Mouse (Mus musculus) E14TG2a.4 (cell line): ENCODE results near the gene Calcrl.

Experiments
- H3K27me3 ChIP-seq: 2 replicates; pipeline ENCODE4 v1.6.1; 2014; ENCODE audit warnings: low read length, control low read depth; ENCODE audit not compliant: insufficient read depth
- H3K36me3 ChIP-seq: 2 replicates; pipeline ENCODE4 v1.6.1; 2014; ENCODE audit warnings: low read length, control low read depth; ENCODE audit not compliant: insufficient read depth
- H3K4me1 ChIP-seq: replicated peaks from 2 replicates; pipeline ENCODE4 v1.6.1; 2014; ENCODE audit warnings: low read depth, low read length, control low read depth
- H3K4me3 ChIP-seq: replicated peaks from 2 replicates; pipeline ENCODE4 v1.5.1; 2014; ENCODE audit warnings: mild to moderate bottlenecking, low read length
- H3K9me3 ChIP-seq: 2 replicates; pipeline ENCODE4 v1.6.1; 2014; ENCODE audit warnings: low read length, control low read depth
- CTCF ChIP-seq: conservative IDR thresholded peaks from 2 replicates; pipeline ENCODE4 v1.5.1; 2014; ENCODE audit warnings: low read length
- NANOG ChIP-seq: IDR thresholded peaks from 2 replicates; pipeline ENCODE4 v1.6.1; 2014; ENCODE audit warnings: borderline replicate concordance, low read length, mixed read lengths
- POU5F1 ChIP-seq: IDR thresholded peaks from 2 replicates; pipeline ENCODE4 v1.6.1; 2014; ENCODE audit warnings: low read length, borderline replicate concordance

Calcrl gene

DNA sequence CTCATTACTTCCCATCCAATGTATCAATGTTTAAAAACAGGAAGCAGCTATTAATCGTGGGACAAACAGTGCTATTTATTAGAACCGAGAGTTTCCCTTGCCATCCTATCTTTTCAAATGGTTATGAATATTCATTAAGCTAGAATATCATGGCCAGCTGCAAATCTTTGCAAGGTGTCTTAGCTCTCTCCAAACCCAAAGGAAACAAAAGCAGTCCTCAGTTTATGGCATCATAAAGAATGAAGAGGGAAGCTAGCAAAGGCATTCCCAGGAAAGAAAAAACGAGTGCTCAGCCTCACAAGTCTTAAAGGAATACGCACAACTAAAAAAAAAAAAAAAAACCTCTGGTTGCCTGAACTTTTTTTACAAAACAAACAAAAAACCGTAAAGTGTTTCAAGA lies 128.7 kb downstream of the Calcrl start:
- Histone ChIP-seq H3K4me1 (no peaks in the 10 kb centered on the region), H3K27me3 (no peaks in the 10 kb centered on the region), H3K4me3 (no peak overlapping the region), H3K36me3 (no peaks in the 10 kb centered on the region), H3K9me3 (no peaks in the 10 kb centered on the region)
- TF ChIP-seq NANOG (no peak), POU5F1 (no peak), CTCF (no peak)

DNA sequence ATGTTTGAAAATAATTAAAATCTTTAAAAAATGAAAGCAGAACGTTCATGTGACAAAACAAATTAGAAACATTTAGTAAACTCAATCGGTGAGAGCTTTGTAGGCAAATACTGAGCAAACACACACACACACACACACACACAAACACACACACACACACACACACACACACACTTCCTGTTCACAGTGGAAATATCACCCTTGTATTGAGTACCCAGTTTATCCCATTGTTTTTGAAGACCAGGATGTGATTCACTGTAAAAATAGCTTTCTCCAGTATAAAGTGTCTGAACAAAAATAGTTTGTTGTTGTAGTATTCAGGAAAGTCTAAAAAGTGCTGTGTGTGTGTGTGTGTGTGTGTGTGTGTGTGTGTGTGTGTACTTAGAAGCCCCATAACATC lies 130.1 kb downstream of the Calcrl start:
- no peak for TF ChIP-seq CTCF
- no peak for TF ChIP-seq NANOG
- TF ChIP-seq POU5F1 = no peak
- Histone ChIP-seq H3K4me3 (no peak overlapping the region), H3K4me1 (no peaks in the 10 kb centered on the region), H3K27me3 (no peaks in the 10 kb centered on the region), H3K9me3 (no peaks in the 10 kb centered on the region), H3K36me3 (no peaks in the 10 kb centered on the region)

DNA sequence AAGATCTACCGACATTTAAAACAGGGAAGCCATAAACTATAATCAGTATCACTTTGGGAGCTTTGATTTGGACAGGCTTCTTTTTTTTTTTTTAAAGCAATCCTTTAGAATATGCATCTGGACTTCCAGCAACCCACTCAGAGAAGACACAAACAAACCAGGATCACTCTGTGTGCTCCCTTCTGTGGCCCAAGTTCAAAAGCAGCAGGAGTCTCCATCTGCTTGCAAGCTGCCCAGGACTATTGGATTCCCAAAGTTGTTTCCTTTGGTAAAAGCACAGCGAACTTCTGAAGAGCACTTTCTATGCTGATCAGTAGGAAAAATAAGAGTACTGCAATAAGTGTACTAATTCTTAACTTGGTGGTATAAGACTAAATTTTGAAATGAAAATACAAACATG lies 130.6 kb downstream of the Calcrl start:
- no peaks in the 10 kb centered on the region for H3K27me3 ChIP-seq
- TF ChIP-seq CTCF (no peak), POU5F1 (no peak), NANOG (no peak)
- H3K4me1 ChIP-seq = no peaks in the 10 kb centered on the region
- H3K9me3 ChIP-seq = no peaks in the 10 kb centered on the region
- no peaks in the 10 kb centered on the region for H3K36me3 ChIP-seq
- H3K4me3 ChIP-seq = no peak overlapping the region

DNA sequence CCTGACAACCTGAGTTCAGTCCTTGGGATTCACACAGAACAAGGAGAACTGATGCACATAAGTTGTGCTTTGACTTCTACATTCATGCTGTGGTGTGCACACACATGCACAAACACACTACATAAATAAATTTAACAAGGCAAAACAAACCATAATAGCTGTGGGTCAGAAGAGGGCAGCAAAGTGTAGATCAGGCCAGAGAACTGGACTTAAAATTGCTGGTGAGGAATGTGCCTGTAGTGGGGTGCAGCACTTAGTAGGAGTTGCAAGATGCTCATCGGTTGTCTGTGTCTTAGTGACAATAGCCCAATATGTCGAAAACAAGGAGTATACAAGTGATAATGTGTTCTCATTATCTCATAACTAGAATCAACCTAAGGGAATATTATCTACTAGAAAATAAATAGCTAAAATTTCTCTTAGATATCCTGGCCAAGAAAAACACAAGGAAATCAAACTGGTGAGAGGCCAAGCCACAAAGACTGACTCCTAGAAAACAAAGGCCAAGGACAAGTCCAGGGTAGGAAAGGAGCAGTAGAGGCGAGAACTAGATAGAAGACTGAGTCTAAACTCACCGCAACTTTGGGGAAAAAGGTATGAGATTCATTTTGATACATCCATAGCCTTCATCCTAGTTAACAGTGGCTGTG lies 132.7 kb downstream of the Calcrl start:
- TF ChIP-seq CTCF (no peak), POU5F1 (no peak), NANOG (no peak)
- Histone ChIP-seq H3K4me3 (no peak overlapping the region), H3K27me3 (no peaks in the 10 kb centered on the region), H3K36me3 (no peaks in the 10 kb centered on the region), H3K9me3 (no peaks in the 10 kb centered on the region), H3K4me1 (no peaks in the 10 kb centered on the region)

DNA sequence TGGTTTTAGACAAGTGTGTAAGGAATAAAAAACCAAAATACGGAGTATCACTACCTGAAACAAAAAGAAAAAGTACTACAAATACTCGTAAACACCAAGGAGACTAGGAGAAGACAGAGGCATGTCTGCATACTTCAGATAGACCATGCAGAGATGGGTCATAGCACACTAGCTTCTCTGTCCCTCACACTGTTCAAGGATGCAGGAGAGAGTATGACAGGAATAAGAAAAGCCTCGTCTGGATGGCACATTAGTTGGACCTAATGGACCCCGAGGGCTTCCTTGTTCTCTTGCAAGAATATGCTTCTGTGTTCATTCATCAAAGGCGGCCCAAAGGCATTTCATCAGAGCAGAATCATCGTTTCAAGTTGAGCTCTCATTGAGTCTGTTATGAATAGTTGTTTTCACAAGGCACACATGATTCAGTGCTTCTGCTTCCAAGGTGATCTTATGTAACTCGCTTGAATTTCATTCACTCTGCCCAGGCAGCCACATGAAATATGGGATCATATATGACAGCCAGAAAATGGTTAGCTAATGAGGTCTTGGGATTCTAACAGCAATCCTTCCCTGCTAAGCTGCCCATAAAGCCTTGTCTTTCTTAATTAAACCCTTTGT lies 136.2 kb downstream of the Calcrl start:
- no peak for TF ChIP-seq POU5F1
- no peak for TF ChIP-seq CTCF
- TF ChIP-seq NANOG = no peak
- no peaks in the 10 kb centered on the region for H3K27me3 ChIP-seq
- no peaks in the 10 kb centered on the region for H3K9me3 ChIP-seq
- no peak overlapping the region for H3K4me3 ChIP-seq
- H3K4me1 ChIP-seq = no peaks in the 10 kb centered on the region
- H3K36me3 ChIP-seq = no peaks in the 10 kb centered on the region
